Mouse (Mus musculus) spleen, adult 2 months (tissue): ENCODE data around the gene Apc2. TPM values are rescaled to one million over a fixed set of nuclear protein-coding genes. Genes with fewer than 3 reads are reported as not detected.

Experiments
- DNase-seq, 2 experiments: peaks; one replicate each; pipeline versions ENCODE4 v3.0.0 to v3.0.0-alpha.2; 2012 to 2021; ENCODE audit warnings: low spot score in 2 of 2, low read depth in 1 of 2
- H3K27ac ChIP-seq: fragments of 200-500 bp; 2 replicates; pipeline ENCODE4 v1.5.1; 2012; ENCODE audit warnings: low read length, inconsistent platforms; ENCODE audit not compliant: insufficient read depth
- H3K27me3 ChIP-seq: fragments of 200-500 bp; 2 replicates; pipeline ENCODE4 v1.6.1; 2012; ENCODE audit warnings: mild to moderate bottlenecking, moderate library complexity, low read length, inconsistent platforms; ENCODE audit not compliant: control insufficient read depth, insufficient read depth
- H3K36me3 ChIP-seq: fragments of 200-500 bp; 2 replicates; pipeline ENCODE4 v1.6.1; 2012; ENCODE audit warnings: mild to moderate bottlenecking, low read length, inconsistent platforms; ENCODE audit not compliant: control insufficient read depth, insufficient read depth
- H3K4me1 ChIP-seq: fragments of 200-500 bp; 2 replicates; pipeline ENCODE4 v1.6.1; 2011; ENCODE audit warnings: inconsistent platforms; ENCODE audit not compliant: control insufficient read depth, insufficient read depth, insufficient read length
- H3K4me3 ChIP-seq: fragments of 200-500 bp; 2 replicates; pipeline ENCODE4 v1.5.1; 2011; ENCODE audit warnings: mild to moderate bottlenecking, inconsistent platforms; ENCODE audit not compliant: insufficient read depth, insufficient read length; ENCODE audit errors: extremely low read depth
- CTCF ChIP-seq: fragments of 200-500 bp; IDR thresholded peaks from 2 replicates; pipeline ENCODE4 v1.5.1; 2011; ENCODE audit warnings: mild to moderate bottlenecking, inconsistent platforms; ENCODE audit not compliant: insufficient read depth, insufficient read length, insufficient replicate concordance; ENCODE audit errors: extremely low read depth
- POLR2A ChIP-seq: fragments of 200-500 bp; IDR thresholded peaks from 2 replicates; pipeline ENCODE4 v1.6.1; 2011; ENCODE audit warnings: low read depth, low read length, inconsistent platforms
- WGBS: fragments of 180-500 bp; shearing (Covaris S2); methylation state at CpG from one replicate; pipeline ENCODE4 v1.1.7; 2018; 5-methylcytosine and 5-hydroxymethylcytosine counted together
- polyA plus RNA-seq: library from polyadenylated mRNA; depleted of rRNA; stranded (reverse); fragments of >200 nt; gene quantifications from 2 replicates; pipeline ENCODE4 v1.2.3, GENCODE M21; 2012

The Apc2 gene
- polyA plus RNA-seq, 1 experiment: 0.68 TPM

GRCm38 (mm10) chr10:80264341-80265148 lies 31.2 kb upstream of the Apc2 start:
- peaks cover 17% of the 10 kb centered on the region for H3K4me1 ChIP-seq
- no peaks in the 10 kb centered on the region for H3K27me3 ChIP-seq
- H3K4me3 ChIP-seq: peak overlapping the region; percentile 90
- no peaks in the 10 kb centered on the region for H3K36me3 ChIP-seq
- under 1% methylated on average over 69 of the region's 81 CpGs for WGBS
- peak overlapping the region; percentile 80 for H3K27ac ChIP-seq
- DNase-seq: peak; percentile 97 to 98
- TF ChIP-seq POLR2A (peak; percentile 75), CTCF (no peak)

GRCm38 (mm10) chr10:80265149-80265486 lies 30.7 kb upstream of the Apc2 start:
- H3K27ac ChIP-seq: peak overlapping the region; percentile 80
- 0% methylated on average over 18 of the region's 18 CpGs for WGBS
- peak overlapping the region; percentile 90 for H3K4me3 ChIP-seq
- no peaks in the 10 kb centered on the region for H3K27me3 ChIP-seq
- H3K36me3 ChIP-seq: no peaks in the 10 kb centered on the region
- no peak for DNase-seq
- no peak for TF ChIP-seq POLR2A
- TF ChIP-seq CTCF: no peak
- H3K4me1 ChIP-seq: peaks cover 20% of the 10 kb centered on the region

DNA sequence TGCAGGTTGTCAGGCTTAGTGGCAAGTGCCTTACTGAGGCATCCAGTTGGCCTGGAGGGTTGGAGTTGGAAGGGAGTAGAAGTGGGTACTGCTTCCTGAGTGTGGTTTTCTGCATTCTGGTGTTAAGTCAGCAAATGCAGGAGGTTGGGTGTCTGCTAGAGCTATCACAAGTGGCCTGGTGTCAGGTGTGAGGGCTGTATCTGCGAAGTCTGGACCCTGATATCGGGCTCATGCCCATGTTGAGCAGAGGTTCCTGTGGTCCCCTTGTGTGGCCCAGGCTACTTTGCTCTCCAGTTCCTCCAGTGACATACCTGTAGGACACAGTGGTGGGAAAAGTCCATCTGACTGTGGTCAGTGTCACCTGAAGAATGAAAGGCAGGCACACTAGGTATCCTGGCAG lies 25.7 kb upstream of the Apc2 start:
- H3K27me3 ChIP-seq: no peaks in the 10 kb centered on the region
- peaks cover 34% of the 10 kb centered on the region; the same call in 1 of the 2 replicates for H3K4me1 ChIP-seq
- peaks cover 7% of the 10 kb centered on the region; the same call in 1 of the 2 replicates for H3K36me3 ChIP-seq
- H3K4me3 ChIP-seq: no peak overlapping the region
- DNase-seq: no peak
- 55% methylated on average over 2 of the region's 2 CpGs for WGBS
- no peak for TF ChIP-seq POLR2A
- TF ChIP-seq CTCF: no peak
- no peak overlapping the region for H3K27ac ChIP-seq

GRCm38 (mm10) chr10:80270734-80271181 lies 25.0 kb upstream of the Apc2 start:
- Histone ChIP-seq H3K36me3 (peaks cover 9% of the 10 kb centered on the region; the same call in 1 of the 2 replicates), H3K4me3 (no peak overlapping the region), H3K27ac (peak overlapping the region; percentile 45), H3K27me3 (no peaks in the 10 kb centered on the region), H3K4me1 (peaks cover 34% of the 10 kb centered on the region; the same call in 1 of the 2 replicates)
- DNase-seq: no peak
- TF ChIP-seq CTCF (no peak), POLR2A (no peak)
- 40% methylated on average over 6 of the region's 6 CpGs for WGBS

DNA sequence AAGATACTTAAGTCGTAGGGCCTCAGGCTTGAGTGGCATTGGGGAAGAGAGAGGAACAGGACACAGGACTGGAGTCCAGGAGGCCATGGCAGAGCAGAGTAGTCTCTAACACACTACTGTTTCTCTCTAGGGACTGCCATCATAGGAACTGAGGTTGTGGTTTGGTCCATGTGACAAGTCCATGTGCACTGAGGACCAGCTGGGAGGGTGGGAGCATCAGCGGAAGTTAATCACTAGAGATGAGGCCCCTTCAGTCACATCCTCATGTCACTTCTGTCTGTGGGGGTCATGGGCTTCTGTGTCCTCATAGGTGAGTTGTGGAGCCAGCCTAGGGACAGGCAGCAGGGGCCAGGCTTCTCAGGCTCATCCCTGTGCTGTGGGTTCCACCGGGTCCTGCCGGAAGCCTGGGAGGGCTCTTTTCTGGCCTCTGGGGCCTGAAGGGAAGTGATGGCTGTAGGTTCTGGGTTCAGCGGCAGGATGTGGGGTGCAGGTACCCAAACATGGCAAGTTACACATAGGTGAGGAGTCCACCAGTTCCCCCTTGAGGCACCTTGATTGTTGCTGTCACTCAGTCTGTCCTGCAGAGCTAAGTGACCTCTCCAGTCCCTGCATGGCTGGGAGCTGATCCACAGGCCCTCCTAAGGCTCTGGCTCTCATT lies 24.5 kb upstream of the Apc2 start:
- Histone ChIP-seq H3K4me3 (no peak overlapping the region), H3K27me3 (no peaks in the 10 kb centered on the region), H3K4me1 (peaks cover 34% of the 10 kb centered on the region; the same call in 1 of the 2 replicates), H3K27ac (peak overlapping the region; percentile 45), H3K36me3 (peaks cover 12% of the 10 kb centered on the region; the same call in 1 of the 2 replicates)
- WGBS: 20% methylated on average over 5 of the region's 5 CpGs
- DNase-seq: no peak
- TF ChIP-seq POLR2A (no peak), CTCF (no peak)

DNA sequence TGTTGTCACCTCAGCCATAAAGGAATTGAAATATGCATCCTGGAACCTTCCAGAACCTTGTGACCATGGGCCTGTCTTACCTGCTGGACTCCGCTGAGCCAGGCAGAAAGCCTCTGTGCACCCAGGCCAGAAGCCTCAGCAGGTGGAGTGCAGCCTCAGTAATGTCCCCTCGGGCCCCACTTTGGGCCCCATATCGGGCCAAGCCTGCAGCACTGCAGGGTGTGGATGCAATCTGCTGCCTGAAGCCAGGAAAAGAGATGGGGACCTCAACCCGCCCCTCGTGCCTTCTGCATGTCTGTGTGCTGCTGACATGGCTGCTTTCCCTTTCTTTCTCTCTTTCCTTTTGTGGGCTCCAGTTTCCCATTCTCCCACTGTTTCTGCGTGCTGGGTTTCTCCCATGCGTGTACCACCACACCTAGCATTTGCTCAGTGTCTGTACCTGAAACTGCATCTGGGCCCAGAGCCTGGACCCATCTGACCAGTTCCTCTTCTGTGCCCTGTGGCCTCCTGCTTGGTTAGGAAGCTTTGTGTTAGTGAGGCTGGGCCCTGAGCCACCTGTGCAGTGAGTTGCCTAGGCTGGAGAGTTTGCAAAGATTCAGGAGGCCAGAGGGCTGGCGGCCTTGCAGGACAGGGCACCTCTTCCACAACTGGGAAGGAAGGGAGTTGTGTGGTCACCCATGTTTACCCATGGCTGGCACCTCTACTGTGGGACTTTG lies 23.7 kb upstream of the Apc2 start:
- H3K36me3 ChIP-seq: peaks cover 17% of the 10 kb centered on the region
- no peaks in the 10 kb centered on the region for H3K27me3 ChIP-seq
- no peak for DNase-seq
- peak overlapping the region; percentile 45 for H3K27ac ChIP-seq
- no peak overlapping the region for H3K4me3 ChIP-seq
- TF ChIP-seq CTCF (no peak), POLR2A (no peak)
- H3K4me1 ChIP-seq: peaks cover 34% of the 10 kb centered on the region; the same call in 1 of the 2 replicates
- 68% methylated on average over 8 of the region's 8 CpGs for WGBS

GRCm38 (mm10) chr10:80273847-80274246 lies 21.9 kb upstream of the Apc2 start:
- 84% methylated on average over 3 of the region's 3 CpGs for WGBS
- H3K27me3 ChIP-seq: no peaks in the 10 kb centered on the region
- no peak overlapping the region for H3K4me3 ChIP-seq
- no peak overlapping the region for H3K27ac ChIP-seq
- H3K36me3 ChIP-seq: peaks cover 34% of the 10 kb centered on the region
- TF ChIP-seq POLR2A: no peak
- TF ChIP-seq CTCF: no peak
- H3K4me1 ChIP-seq: peaks cover 25% of the 10 kb centered on the region; the same call in 1 of the 2 replicates
- DNase-seq: no peak
